Mouse (Mus musculus) C2C12 (cell line): Measurements from ENCODE around the gene Tpo. TPM values are rescaled to one million over a fixed set of nuclear protein-coding genes. Genes with fewer than 3 reads are reported as not detected.

Experiments used
- H3K27me3 ChIP-seq: one replicate; pipeline ENCODE4 v1.6.1; 2011; ENCODE audit not compliant: control insufficient read depth, insufficient read depth, insufficient read length
- H3K36me3 ChIP-seq: one replicate; pipeline ENCODE4 v1.6.1; 2011; ENCODE audit not compliant: control insufficient read depth, insufficient read depth
- H3K4me3 ChIP-seq: one replicate; pipeline ENCODE4 v1.5.1; 2011; ENCODE audit warnings: mild to moderate bottlenecking, control low read depth; ENCODE audit not compliant: poor library complexity, insufficient read depth, severe bottlenecking
- H3K79me2 ChIP-seq: one replicate; pipeline ENCODE4 v1.6.1; 2011; ENCODE audit not compliant: control insufficient read depth, insufficient read depth
- H3K79me3 ChIP-seq: one replicate; pipeline ENCODE4 v1.6.1; 2011; ENCODE audit warnings: low read depth, control low read depth
- H3ac ChIP-seq: one replicate; pipeline ENCODE3; 2011; ENCODE audit warnings: low read depth; ENCODE audit not compliant: control insufficient read depth, insufficient read length
- CEBPB ChIP-seq: IDR thresholded peaks from one replicate; pipeline ENCODE4 v1.6.1; 2011; ENCODE audit warnings: low read depth, mild to moderate bottlenecking, control low read depth, moderate library complexity
- CTCF ChIP-seq: IDR thresholded peaks from one replicate; pipeline ENCODE4 v1.5.1; 2011; ENCODE audit not compliant: control insufficient read depth, insufficient read depth, insufficient read length
- FOSL1 ChIP-seq: IDR thresholded peaks from one replicate; pipeline ENCODE4 v1.8.0; 2011; ENCODE audit warnings: mild to moderate bottlenecking, low read length; ENCODE audit not compliant: poor library complexity, insufficient read depth, severe bottlenecking
- MAX ChIP-seq: IDR thresholded peaks from one replicate; pipeline ENCODE4 v1.6.1; 2011; ENCODE audit warnings: mild to moderate bottlenecking, control low read depth
- MYOD1 ChIP-seq: IDR thresholded peaks from one replicate; pipeline ENCODE4 v1.6.1; 2011; ENCODE audit warnings: low read depth; ENCODE audit not compliant: control insufficient read depth, insufficient read length
- MYOG ChIP-seq: IDR thresholded peaks from one replicate; pipeline ENCODE4 v1.6.1; 2011; ENCODE audit not compliant: control insufficient read depth, insufficient read length; ENCODE audit errors: extremely low read depth
- USF1 ChIP-seq: IDR thresholded peaks from one replicate; pipeline ENCODE4 v1.6.1; 2011; ENCODE audit warnings: low read depth, mild to moderate bottlenecking, control low read depth, moderate library complexity
- long read RNA-seq, 2 experiments: library from polyadenylated mRNA; unstranded; transcript quantifications; one replicate each; pipeline ENCODE4 v2.0.0; 2019 to 2020
- polyA plus RNA-seq: library from polyadenylated mRNA; unstranded; fragments of >200 nt; fragmentation: generic; extraction: Trizol; gene quantifications from one replicate; pipeline ENCODE4 v1.2.1, GENCODE M21; 2012; ENCODE audit warnings: missing spikeins

Gene Tpo
- not detected for polyA plus RNA-seq
- long read RNA-seq, experiment 1 = 0 reads
- long read RNA-seq, experiment 2 = 0 reads

- no peak for TF ChIP-seq FOSL1
- no peak for TF ChIP-seq MAX
- TF ChIP-seq MYOG = no peak
- TF ChIP-seq CTCF = no peak
- no peak for TF ChIP-seq MYOD1
- TF ChIP-seq CEBPB = no peak
- no peak for TF ChIP-seq USF1
- H3K79me3 ChIP-seq = no peaks in the 10 kb centered on the region
Observed at GRCm38 (mm10) chr12:30132524-30132923, at the start of gene Tpo. TSS of gene Tpo (minus strand) at chr12:30132624.

DNA sequence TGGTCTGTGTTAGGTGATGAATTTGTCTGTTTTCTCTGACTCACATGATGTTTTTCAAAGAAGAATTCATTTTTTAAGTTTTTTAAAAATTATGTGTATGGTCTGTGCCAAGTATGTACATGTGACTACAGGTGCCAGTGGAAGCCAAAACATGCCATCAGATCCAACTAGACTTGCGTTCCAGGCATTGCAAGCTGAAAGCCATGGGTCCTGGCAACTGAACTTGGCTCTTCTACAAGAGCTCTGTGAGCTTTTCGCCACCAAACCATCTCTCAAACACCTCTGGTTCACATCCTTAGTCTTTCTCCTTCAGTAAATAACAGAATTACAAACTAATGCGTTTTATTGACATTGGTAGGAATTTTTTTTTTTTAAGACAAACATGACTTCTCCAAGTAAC, 49.3 kb upstream of the Tpo start:
- Histone ChIP-seq H3K27me3 (no peaks in the 10 kb centered on the region), H3K79me3 (no peaks in the 10 kb centered on the region), H3K36me3 (no peaks in the 10 kb centered on the region), H3K4me3 (no peak overlapping the region), H3K79me2 (no peaks in the 10 kb centered on the region), H3ac (no peak overlapping the region)
- TF ChIP-seq MYOD1 = no peak
- no peak for TF ChIP-seq FOSL1
- no peak for TF ChIP-seq MAX
- no peak for TF ChIP-seq USF1
- no peak for TF ChIP-seq CTCF

More at GRCm38 (mm10) chr12:30132524-30132923, at the start of gene Tpo:
- H3ac ChIP-seq = no peak within 1 kb of the TSS
- no peaks in the 10 kb centered on the region for H3K36me3 ChIP-seq
- H3K27me3 ChIP-seq = no peaks in the 10 kb centered on the region
- no peaks in the 10 kb centered on the region for H3K79me2 ChIP-seq
- no peak within 1 kb of the TSS for H3K4me3 ChIP-seq

DNA sequence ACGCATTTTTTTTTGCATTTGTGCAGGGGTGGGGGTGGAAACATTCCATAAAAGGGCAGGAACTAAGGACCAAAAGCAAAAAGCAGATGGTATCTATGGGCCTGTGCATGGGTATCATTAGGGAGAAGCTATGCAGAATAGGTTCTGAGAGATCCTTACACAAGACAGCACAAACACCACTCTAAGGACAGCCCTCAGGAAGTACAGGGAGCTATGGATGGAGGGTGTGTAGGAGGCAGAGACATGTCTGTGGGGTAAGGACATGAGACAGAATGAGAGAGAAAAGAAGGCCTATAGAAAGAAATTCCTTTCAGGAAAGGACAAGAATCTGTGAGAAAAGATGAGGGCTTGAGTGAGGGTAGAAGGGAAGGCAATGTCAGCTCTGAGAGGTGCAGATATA, 47.2 kb upstream of the Tpo start:
- no peak overlapping the region for H3K4me3 ChIP-seq
- no peaks in the 10 kb centered on the region for H3K79me2 ChIP-seq
- no peak for TF ChIP-seq CTCF
- no peaks in the 10 kb centered on the region for H3K36me3 ChIP-seq
- H3K27me3 ChIP-seq = no peaks in the 10 kb centered on the region
- no peak overlapping the region for H3ac ChIP-seq
- H3K79me3 ChIP-seq = no peaks in the 10 kb centered on the region

DNA sequence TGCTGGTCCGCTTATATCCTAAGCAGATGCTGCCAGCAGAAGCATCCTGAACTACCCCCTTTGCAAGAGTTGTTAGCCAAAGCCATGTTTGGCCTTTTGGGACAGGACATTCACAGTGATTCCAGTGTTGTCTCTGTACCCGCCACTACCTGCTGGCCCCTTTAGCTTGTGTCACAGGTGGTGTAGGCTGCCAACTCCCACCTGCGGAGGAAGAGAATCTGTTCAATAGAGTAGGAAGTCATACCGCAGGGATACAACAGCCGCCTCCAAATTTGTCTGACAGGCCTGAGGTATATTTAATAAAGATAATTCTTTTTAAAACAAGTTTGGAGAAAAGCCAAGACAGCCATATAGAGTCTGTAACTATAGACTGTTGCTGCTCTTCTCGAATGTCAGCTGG, 45.5 kb upstream of the Tpo start:
- TF ChIP-seq FOSL1 = no peak
- TF ChIP-seq MYOD1 = no peak
- no peak for TF ChIP-seq CTCF
- TF ChIP-seq USF1 = no peak
- TF ChIP-seq MYOG = no peak
- TF ChIP-seq CEBPB = no peak
- TF ChIP-seq MAX = no peak
- H3K79me2 ChIP-seq = no peaks in the 10 kb centered on the region
- no peaks in the 10 kb centered on the region for H3K79me3 ChIP-seq

GRCm38 (mm10) chr12:30177529-30177928, 45.1 kb upstream of the Tpo start:
- Histone ChIP-seq H3K79me2 (no peaks in the 10 kb centered on the region), H3K4me3 (no peak overlapping the region), H3K36me3 (no peaks in the 10 kb centered on the region), H3K79me3 (no peaks in the 10 kb centered on the region), H3K27me3 (no peaks in the 10 kb centered on the region), H3ac (no peak overlapping the region)
- no peak for TF ChIP-seq CTCF
- TF ChIP-seq MYOD1 = no peak
- no peak for TF ChIP-seq USF1
- TF ChIP-seq MAX = no peak
- TF ChIP-seq CEBPB = no peak
- TF ChIP-seq FOSL1 = no peak
- TF ChIP-seq MYOG = no peak

More for the DNA sequence above, 45.5 kb upstream of the Tpo start:
- no peaks in the 10 kb centered on the region for H3K36me3 ChIP-seq
- H3K4me3 ChIP-seq = no peak overlapping the region
- no peaks in the 10 kb centered on the region for H3K27me3 ChIP-seq
- H3ac ChIP-seq = no peak overlapping the region

- no peaks in the 10 kb centered on the region for H3K79me3 ChIP-seq
- H3ac ChIP-seq = no peak overlapping the region
- no peaks in the 10 kb centered on the region for H3K79me2 ChIP-seq
- no peak overlapping the region for H3K4me3 ChIP-seq
- TF ChIP-seq FOSL1 = no peak
- no peak for TF ChIP-seq CTCF
- no peak for TF ChIP-seq MYOG
- no peak for TF ChIP-seq MYOD1
- no peak for TF ChIP-seq USF1
- TF ChIP-seq MAX = no peak
- no peak for TF ChIP-seq CEBPB
- no peaks in the 10 kb centered on the region for H3K36me3 ChIP-seq
- H3K27me3 ChIP-seq = no peaks in the 10 kb centered on the region
Observed at GRCm38 (mm10) chr12:30168491-30168890, 36.1 kb upstream of the Tpo start.
